Mouse (Mus musculus) liver, embryonic 16.5 days (tissue): Measurements from ENCODE around the gene Pcgf5. TPM values are rescaled to one million over a fixed set of nuclear protein-coding genes. Genes with fewer than 3 reads are reported as not detected.

Experiments
- ATAC-seq: fragments of 200-750 bp; cut with Nextera tagmentation; 2 replicates; pipeline ENCODE4 v1.8.0; 2017; ENCODE audit warnings: low read depth, mild to moderate bottlenecking, moderate number of reproducible peaks, moderate library complexity
- H3K27ac ChIP-seq: fragments of 300-500 bp; sonication (generic); 2 replicates; pipeline ENCODE4 v1.5.1; 2014; ENCODE audit warnings: mild to moderate bottlenecking, low read length
- H3K27me3 ChIP-seq: fragments of 300-500 bp; sonication (generic); 2 replicates; pipeline ENCODE4 v1.6.1; 2014; ENCODE audit warnings: low read depth, low read length, mixed read lengths; ENCODE audit not compliant: control insufficient read depth, insufficient read depth
- H3K36me3 ChIP-seq: fragments of 300-500 bp; sonication (generic); 2 replicates; pipeline ENCODE4 v1.6.1; 2014; ENCODE audit warnings: mild to moderate bottlenecking; ENCODE audit not compliant: control insufficient read depth, insufficient read depth
- H3K4me1 ChIP-seq: fragments of 300-500 bp; sonication (generic); 2 replicates; pipeline ENCODE4 v1.6.1; 2014; ENCODE audit warnings: low read depth, low read length, mixed read lengths; ENCODE audit not compliant: control insufficient read depth
- H3K4me2 ChIP-seq: fragments of 300-500 bp; sonication (generic); 2 replicates; pipeline ENCODE4 v1.6.1; 2014; ENCODE audit warnings: low read depth, low read length, mixed read lengths
- H3K4me3 ChIP-seq: fragments of 300-500 bp; sonication (generic); 2 replicates; pipeline ENCODE4 v1.5.1; 2014; ENCODE audit warnings: low read depth, mild to moderate bottlenecking, low read length
- H3K9ac ChIP-seq: fragments of 300-500 bp; sonication (generic); 2 replicates; pipeline ENCODE4 v1.6.1; 2014; ENCODE audit warnings: low read depth, low read length
- H3K9me3 ChIP-seq: fragments of 300-500 bp; sonication (generic); replicated peaks from 2 replicates; pipeline ENCODE4 v1.6.1; 2016; ENCODE audit warnings: low read length; ENCODE audit not compliant: control insufficient read depth
- WGBS: fragments of 180-500 bp; shearing (Covaris S2); extraction: QIAGEN DNeasy Blood & Tissue Kit; methylation state at CpG from one replicate; pipeline ENCODE4 v1.1.7; 2014; ENCODE audit not compliant: insufficient replicate concordance; 5-methylcytosine and 5-hydroxymethylcytosine counted together
- polyA plus RNA-seq: library from polyadenylated mRNA; unstranded; fragments of >200 nt; fragmentation: Nextera tagmentation; extraction: Ambion mirVana; gene quantifications from 2 replicates; pipeline ENCODE4 v1.2.1, GENCODE M21; 2015

Gene Pcgf5
- polyA plus RNA-seq, result 16.6 and 20.2 TPM in 2 replicates

- ATAC-seq, result peak; percentile 47
Observed at GRCm38 (mm10) chr19:36348161-36348800, at the start of gene Pcgf5. Pcgf5 (plus strand) TSS chr19:36348309.

GRCm38 (mm10) chr19:36305542-36305941 lies 42.6 kb upstream of the Pcgf5 start:
- no peak overlapping the region for H3K9ac ChIP-seq
- no peaks in the 10 kb centered on the region for H3K4me1 ChIP-seq
- H3K4me3 ChIP-seq, result no peak overlapping the region
- H3K27me3 ChIP-seq, result no peaks in the 10 kb centered on the region
- H3K27ac ChIP-seq, result no peak overlapping the region
- no peak overlapping the region for H3K4me2 ChIP-seq
- 50% methylated on average over 5 of the region's 5 CpGs for WGBS
- no peak for ATAC-seq
- H3K36me3 ChIP-seq, result no peaks in the 10 kb centered on the region
- H3K9me3 ChIP-seq, result no peaks in the 10 kb centered on the region

More at GRCm38 (mm10) chr19:36348161-36348800, at the start of gene Pcgf5:
- WGBS, result under 1% methylated on average over 77 of the region's 92 CpGs
- Histone ChIP-seq H3K4me1 (no peaks in the 10 kb centered on the region), H3K4me2 (peak within 1 kb of the TSS; percentile 87), H3K27me3 (peaks cover 45% of the 10 kb centered on the region), H3K36me3 (no peaks in the 10 kb centered on the region), H3K9ac (peak within 1 kb of the TSS; percentile 50), H3K4me3 (peak within 1 kb of the TSS; percentile 67), H3K9me3 (no peaks in the 10 kb centered on the region), H3K27ac (no peak within 1 kb of the TSS; the same call in 1 of the 2 replicates)

- Histone ChIP-seq H3K9ac (no peak overlapping the region), H3K4me1 (no peaks in the 10 kb centered on the region), H3K36me3 (no peaks in the 10 kb centered on the region), H3K9me3 (no peaks in the 10 kb centered on the region), H3K27ac (no peak overlapping the region), H3K27me3 (no peaks in the 10 kb centered on the region), H3K4me3 (no peak overlapping the region), H3K4me2 (no peak overlapping the region)
- no peak for ATAC-seq
- 35% methylated on average over 5 of the region's 5 CpGs for WGBS
Observed at GRCm38 (mm10) chr19:36314010-36314409, 34.1 kb upstream of the Pcgf5 start.

GRCm38 (mm10) chr19:36319735-36320134 lies 28.4 kb upstream of the Pcgf5 start:
- Histone ChIP-seq H3K9me3 (no peaks in the 10 kb centered on the region), H3K4me2 (no peak overlapping the region), H3K27me3 (no peaks in the 10 kb centered on the region), H3K36me3 (no peaks in the 10 kb centered on the region), H3K4me1 (peaks cover 6% of the 10 kb centered on the region; the same call in 1 of the 2 replicates), H3K9ac (no peak overlapping the region), H3K4me3 (no peak overlapping the region), H3K27ac (no peak overlapping the region)
- WGBS, result 45% methylated on average over 4 of the region's 4 CpGs
- ATAC-seq, result peak; percentile 64

- Histone ChIP-seq H3K4me1 (peaks cover 6% of the 10 kb centered on the region; the same call in 1 of the 2 replicates), H3K27me3 (no peaks in the 10 kb centered on the region), H3K27ac (no peak overlapping the region), H3K4me2 (no peak overlapping the region), H3K9ac (no peak overlapping the region), H3K4me3 (no peak overlapping the region), H3K36me3 (no peaks in the 10 kb centered on the region), H3K9me3 (no peaks in the 10 kb centered on the region)
- 72% methylated on average over 3 of the region's 3 CpGs for WGBS
- ATAC-seq, result no peak
Observed at GRCm38 (mm10) chr19:36321066-36321465, 27.0 kb upstream of the Pcgf5 start.

- ATAC-seq, result no peak
- Histone ChIP-seq H3K4me1 (peaks cover 6% of the 10 kb centered on the region; the same call in 1 of the 2 replicates), H3K9me3 (no peaks in the 10 kb centered on the region), H3K27ac (no peak overlapping the region), H3K4me3 (no peak overlapping the region), H3K4me2 (no peak overlapping the region), H3K9ac (no peak overlapping the region), H3K27me3 (no peaks in the 10 kb centered on the region), H3K36me3 (no peaks in the 10 kb centered on the region)
- WGBS, result 46% methylated on average over 2 of the region's 2 CpGs
Observed at GRCm38 (mm10) chr19:36323326-36323725, 24.8 kb upstream of the Pcgf5 start.

- H3K4me2 ChIP-seq, result no peak overlapping the region
- H3K4me3 ChIP-seq, result no peak overlapping the region
- H3K36me3 ChIP-seq, result no peaks in the 10 kb centered on the region
- peak; percentile 51 for ATAC-seq
- H3K9me3 ChIP-seq, result no peaks in the 10 kb centered on the region
- no peak overlapping the region for H3K9ac ChIP-seq
- peaks cover 5% of the 10 kb centered on the region for H3K4me1 ChIP-seq
- WGBS, result 10% methylated on average over 5 of the region's 5 CpGs
- H3K27ac ChIP-seq, result no peak overlapping the region
- H3K27me3 ChIP-seq, result no peaks in the 10 kb centered on the region
Observed at GRCm38 (mm10) chr19:36328678-36329077, 19.4 kb upstream of the Pcgf5 start.

GRCm38 (mm10) chr19:36347376-36347775 lies 733 bp upstream of the Pcgf5 start:
- no peak for ATAC-seq
- no peak overlapping the region for H3K9ac ChIP-seq
- H3K36me3 ChIP-seq, result no peaks in the 10 kb centered on the region
- H3K27me3 ChIP-seq, result peaks cover 45% of the 10 kb centered on the region
- H3K4me3 ChIP-seq, result no peak overlapping the region; the same call in 1 of the 2 replicates
- H3K4me1 ChIP-seq, result no peaks in the 10 kb centered on the region
- peak overlapping the region; percentile 87; the same call in 1 of the 2 replicates for H3K4me2 ChIP-seq
- H3K27ac ChIP-seq, result no peak overlapping the region
- H3K9me3 ChIP-seq, result no peaks in the 10 kb centered on the region
- 16% methylated on average over 6 of the region's 6 CpGs for WGBS

- no peaks in the 10 kb centered on the region for H3K9me3 ChIP-seq
- H3K36me3 ChIP-seq, result no peaks in the 10 kb centered on the region
- peak overlapping the region; percentile 67 for H3K4me3 ChIP-seq
- peaks cover 45% of the 10 kb centered on the region for H3K27me3 ChIP-seq
- H3K4me1 ChIP-seq, result no peaks in the 10 kb centered on the region
- ATAC-seq, result no peak
- H3K4me2 ChIP-seq, result peak overlapping the region; percentile 87
- H3K27ac ChIP-seq, result no peak overlapping the region
- H3K9ac ChIP-seq, result peak overlapping the region; percentile 41; the same call in 1 of the 2 replicates
- WGBS, result 2% methylated on average over 11 of the region's 11 CpGs
Observed at GRCm38 (mm10) chr19:36347831-36348160, 313 bp upstream of the Pcgf5 start.
